Mouse (Mus musculus): ENCODE results near the gene A030005K14Rik.

Gene A030005K14Rik

GRCm38 (mm10) chr1:83036892-83037667 lies 22.1 kb downstream of the A030005K14Rik start:
- CTCF ChIA-PET = no interaction called here

DNA sequence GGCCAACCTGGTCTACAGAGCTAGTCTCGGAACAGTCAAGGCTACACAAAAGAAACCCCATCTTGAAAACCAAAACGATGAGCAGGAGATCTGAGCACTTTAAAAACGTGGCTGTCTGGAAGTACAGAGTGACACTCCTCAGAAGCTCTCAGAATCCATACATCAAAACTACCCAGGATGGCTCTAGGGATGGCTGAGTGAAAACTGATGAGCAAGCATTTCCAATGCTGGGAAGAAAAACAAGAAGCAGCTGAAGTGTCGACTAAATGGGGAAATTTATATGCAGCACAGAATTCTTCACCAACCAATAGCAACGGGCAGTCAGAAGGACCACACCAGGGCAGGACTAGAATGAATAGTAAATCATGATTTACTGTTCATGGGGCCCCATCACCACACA lies 24.7 kb downstream of the A030005K14Rik start:
- CTCF ChIA-PET = no interaction called here

DNA sequence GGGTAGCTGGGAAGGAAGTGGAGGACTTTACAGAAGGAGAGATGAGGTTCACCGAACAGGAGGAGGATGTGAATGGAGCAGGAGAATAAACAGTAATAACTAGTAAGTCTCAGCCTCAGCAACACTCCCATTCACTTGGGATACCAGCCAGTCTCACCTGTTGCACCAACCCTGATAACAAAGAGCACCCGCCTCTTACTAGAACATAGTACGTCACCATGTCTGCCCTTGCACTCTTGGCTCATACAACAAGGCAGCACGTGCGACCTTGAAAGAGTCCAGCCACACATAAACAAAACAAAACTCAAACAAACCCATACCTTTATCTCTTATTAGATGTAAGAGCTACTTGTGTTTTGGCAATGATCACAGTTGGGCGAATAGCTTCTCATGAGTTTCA lies 26.7 kb downstream of the A030005K14Rik start:
- CTCF ChIA-PET = no interaction called here

DNA sequence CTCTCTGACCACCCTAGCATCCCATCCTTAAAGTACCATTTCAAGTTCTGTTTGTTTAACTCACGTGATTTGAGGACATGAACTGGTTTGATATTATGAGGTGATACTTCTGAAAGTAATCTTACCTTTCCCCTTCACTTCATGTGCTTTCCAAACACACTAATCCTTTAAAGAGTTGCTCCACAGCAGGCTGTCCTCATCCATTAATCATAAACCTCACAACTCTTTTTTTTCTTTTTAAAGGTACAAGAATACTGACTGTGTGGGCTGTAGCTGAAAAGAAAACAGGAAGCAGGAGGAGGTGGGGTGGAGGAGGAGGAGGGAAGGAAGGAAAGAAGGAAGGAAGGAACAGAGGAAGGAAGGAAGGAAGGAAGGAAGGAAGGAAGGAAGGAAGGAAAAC lies 27.2 kb downstream of the A030005K14Rik start:
- CTCF ChIA-PET = no interaction called here

- CTCF ChIA-PET = no interaction called here
Observed at GRCm38 (mm10) chr1:83016556-83016955, 42.6 kb downstream of the A030005K14Rik start.

GRCm38 (mm10) chr1:83015329-83015879 lies 43.8 kb downstream of the A030005K14Rik start:
- CTCF ChIA-PET = no interaction called here

- CTCF ChIA-PET = no interaction called here
Observed at GRCm38 (mm10) chr1:83014477-83014876, 44.7 kb downstream of the A030005K14Rik start.
